Mouse (Mus musculus) brain, embryonic 14.5 days (tissue): Measurements from ENCODE around the gene Gng2. TPM values are rescaled to one million over a fixed set of nuclear protein-coding genes. Genes with fewer than 3 reads are reported as not detected.
"Not testable (repeated sequence)": the region's sequence is repeated elsewhere in the genome, so short reads cannot be mapped to it uniquely, and the experiment has no call there.

Experiments used
- DNase-seq: peaks from one replicate; pipeline ENCODE4 v3.0.0-alpha.2; 2011; ENCODE audit warnings: low read depth
- CTCF ChIP-seq: fragments of 200-500 bp; IDR thresholded peaks from 2 replicates; pipeline ENCODE4 v1.5.1; 2012; ENCODE audit warnings: inconsistent platforms, mild to moderate bottlenecking, moderate library complexity, borderline replicate concordance; ENCODE audit not compliant: insufficient read depth, insufficient read length; ENCODE audit errors: extremely low read depth
- POLR2A ChIP-seq: fragments of 200-500 bp; IDR thresholded peaks from 2 replicates; pipeline ENCODE4 v1.6.1; 2012; ENCODE audit warnings: mild to moderate bottlenecking, inconsistent platforms, borderline replicate concordance; ENCODE audit not compliant: poor library complexity, insufficient read depth, insufficient read length, severe bottlenecking; ENCODE audit errors: extremely low read depth
- polyA plus RNA-seq: library from polyadenylated mRNA; depleted of rRNA; stranded (reverse); fragments of >200 nt; gene quantifications from 2 replicates; pipeline ENCODE4 v1.2.3, GENCODE M21; 2012

The Gng2 gene
- polyA plus RNA-seq, 1 experiment, result 363 TPM

DNA sequence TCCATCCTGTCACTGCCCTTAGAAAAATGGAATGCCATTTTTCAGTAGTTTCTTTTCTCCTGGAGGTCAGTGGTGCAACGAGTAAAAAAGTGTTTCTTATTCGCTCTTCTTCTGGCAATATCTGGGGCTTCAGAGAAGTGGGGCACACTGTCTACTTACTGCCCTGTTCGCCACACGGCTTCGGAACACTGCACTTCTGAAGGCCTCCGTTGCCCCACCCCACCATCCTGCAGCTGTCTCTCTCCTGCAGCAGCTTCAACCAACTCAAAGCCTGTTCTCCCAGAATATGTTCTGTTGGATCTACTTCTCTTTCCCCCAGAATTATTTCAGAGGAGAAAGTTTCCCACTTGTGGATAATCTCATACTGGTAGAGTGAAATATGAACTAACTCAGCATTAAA is 52.3 kb downstream of the Gng2 start:
- no peak for DNase-seq
- TF ChIP-seq CTCF (no peak), POLR2A (no peak)

DNA sequence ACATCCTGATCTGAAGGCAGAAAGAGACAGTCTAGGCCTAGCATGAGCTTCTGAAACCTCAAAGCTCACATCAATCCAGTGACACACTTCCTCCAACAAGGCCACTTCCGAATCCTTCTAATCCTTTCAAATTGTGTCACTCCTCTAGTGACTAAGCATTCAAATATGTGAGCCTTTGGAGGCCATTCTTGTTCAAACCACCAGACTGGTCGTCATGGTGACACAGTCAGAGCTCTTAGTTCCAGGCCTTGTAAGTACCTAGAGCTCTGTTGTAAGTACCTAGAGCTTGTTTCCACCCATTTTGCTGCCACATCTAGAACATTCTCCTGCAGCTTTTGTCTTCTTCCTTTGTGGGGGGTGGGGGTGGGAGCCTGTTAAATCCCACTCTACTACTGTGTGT is 53.3 kb downstream of the Gng2 start:
- peak; percentile 26 for DNase-seq
- TF ChIP-seq CTCF, result no peak
- TF ChIP-seq POLR2A, result no peak

DNA sequence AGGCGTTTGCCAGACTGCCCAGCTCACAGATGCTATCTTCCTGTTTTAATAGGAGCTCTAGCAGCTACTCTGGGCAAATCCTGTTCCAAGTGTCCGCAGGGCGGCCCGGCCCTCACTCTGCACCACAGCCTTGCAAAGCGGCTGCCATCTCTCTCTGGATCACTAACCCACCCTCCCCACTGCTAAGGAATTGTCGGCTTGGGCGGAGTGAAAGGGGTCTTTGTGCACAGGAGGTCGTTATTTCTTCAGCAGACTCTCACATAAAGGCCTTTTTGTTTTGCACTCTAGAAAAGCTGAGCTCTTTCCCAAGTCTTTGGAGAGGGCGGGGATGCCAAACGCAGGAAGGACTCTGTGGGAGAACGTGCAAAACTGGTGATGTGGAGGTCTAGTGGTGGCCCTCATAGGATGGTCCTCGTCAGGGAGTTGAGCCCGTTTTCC is 57.2 kb downstream of the Gng2 start:
- DNase-seq, result peak; percentile 95
- TF ChIP-seq CTCF (no peak), POLR2A (no peak)

DNA sequence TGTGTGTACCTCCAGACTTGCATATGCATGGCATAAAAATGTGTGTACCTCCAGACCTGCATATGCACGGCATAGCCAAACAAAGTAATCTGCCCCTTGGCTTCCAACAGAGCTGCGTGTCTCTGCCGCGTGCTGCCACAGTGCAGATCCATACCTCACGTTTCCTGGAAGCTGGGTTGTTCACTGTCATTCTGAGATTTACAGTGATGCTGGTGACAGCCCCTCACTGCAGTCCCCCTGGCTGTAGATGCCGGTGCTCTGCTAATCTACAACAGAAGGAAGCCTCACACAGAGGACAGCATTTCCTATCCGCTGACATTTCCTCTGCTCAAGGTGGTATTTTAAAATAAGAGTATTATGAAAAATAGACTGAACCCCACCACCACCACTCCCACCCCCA is 57.6 kb downstream of the Gng2 start:
- DNase-seq, result peak; percentile 53
- TF ChIP-seq POLR2A (no peak), CTCF (0 out of 2 replicates have a peak, but pooled peaks have one; percentile 1)

DNA sequence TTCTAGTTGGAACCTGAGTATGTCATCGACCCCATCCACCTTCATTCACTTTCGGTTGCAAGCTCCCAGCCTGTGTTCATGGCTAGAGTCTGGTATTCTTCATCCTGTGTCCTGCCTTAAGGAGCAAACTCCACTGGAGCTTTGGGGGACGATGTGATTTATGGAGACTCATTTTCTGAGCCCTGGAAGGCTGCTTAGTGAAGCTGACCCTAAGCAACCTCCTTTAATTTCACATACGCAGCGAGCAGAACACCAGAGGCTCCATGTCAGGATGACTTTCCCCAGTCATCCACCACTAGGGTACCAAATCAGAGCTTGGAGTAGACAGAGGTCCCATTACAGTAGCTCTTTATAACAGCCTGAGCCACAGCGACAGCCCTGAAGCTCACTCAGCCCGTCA is 59.9 kb downstream of the Gng2 start:
- no peak for DNase-seq
- TF ChIP-seq CTCF, result no peak
- TF ChIP-seq POLR2A, result no peak

DNA sequence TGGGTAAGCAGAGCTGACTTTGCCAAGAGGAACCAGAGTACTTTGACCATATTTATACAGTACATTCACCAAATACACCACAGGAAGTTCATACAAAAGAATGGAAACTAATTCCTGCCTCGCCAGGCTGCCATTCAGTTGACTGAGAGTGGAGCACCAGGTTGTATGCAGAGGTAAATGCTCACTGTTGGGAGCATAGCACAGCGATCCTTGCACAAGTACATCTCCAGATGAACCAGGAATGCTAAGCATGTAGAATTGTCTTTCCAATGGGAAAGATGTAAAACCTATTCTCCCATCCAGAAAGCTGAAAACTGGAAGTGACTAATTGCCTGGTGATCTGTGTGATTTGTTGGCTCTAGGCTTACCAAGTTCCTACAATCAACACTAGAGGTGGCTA is 61.1 kb downstream of the Gng2 start:
- DNase-seq, result no peak

DNA sequence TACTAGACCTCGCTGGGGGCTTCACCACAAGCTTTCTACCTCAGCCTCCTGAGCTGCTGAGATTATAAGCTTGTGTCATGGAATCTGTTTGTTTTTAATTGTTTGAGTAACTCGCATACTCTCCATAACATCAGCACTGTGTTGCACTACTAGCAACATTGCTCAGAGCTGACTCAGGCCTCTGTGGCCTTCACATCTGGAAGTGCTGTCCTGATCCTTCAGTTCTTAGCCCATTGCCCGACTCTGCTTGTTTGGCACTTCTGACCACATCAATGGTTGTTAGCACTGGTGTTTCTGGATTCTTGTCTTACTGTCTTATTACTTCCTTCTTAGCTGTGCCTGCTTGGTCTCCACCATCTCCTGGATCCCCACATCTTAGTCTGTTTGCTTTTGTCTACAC is 64.5 kb downstream of the Gng2 start:
- DNase-seq, result no peak
- TF ChIP-seq POLR2A (no peak), CTCF (no peak)

More for the DNA sequence above, 61.1 kb downstream of the Gng2 start:
- no peak for TF ChIP-seq POLR2A
- no peak for TF ChIP-seq CTCF

DNA sequence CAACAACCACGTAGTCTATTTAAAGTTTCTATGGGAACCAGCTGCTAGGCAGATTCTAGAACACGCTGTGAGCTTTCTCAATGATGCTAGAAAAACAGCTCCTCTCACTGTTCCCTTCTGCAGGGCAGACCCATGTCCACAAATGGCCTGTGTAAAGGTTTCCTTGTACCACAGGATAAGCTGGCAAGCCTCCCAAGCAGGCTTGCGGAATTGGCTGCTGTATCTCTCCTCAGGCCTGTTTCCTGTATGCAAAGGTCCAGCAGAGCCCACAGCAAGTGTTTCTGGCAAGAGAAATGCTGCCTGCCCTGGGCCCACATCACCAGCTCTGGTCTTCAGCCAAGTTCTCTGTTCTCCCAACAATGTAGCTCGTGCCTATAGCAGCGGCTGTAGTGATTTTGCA is 71.8 kb downstream of the Gng2 start:
- TF ChIP-seq CTCF (no peak), POLR2A (no peak)
- DNase-seq, result peak; percentile 95

DNA sequence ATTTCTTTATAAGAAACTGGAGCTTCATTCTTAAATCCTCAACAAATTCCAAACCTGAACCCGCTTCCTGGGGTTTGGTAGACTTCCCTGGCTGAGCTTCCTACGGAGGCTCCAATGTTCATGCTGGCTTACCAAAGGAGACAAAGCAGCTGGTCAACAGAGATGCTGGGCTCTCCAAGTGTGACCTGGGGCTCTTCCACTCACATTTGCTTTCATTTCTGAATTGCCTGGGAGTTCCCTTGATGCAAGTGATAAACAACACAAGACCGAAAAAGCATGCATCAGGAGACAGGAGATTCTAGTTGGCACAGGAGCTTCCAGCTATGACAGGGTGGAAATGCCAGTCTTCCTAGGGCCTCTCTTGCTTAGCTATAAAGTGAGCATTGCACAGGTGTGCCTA is 72.6 kb downstream of the Gng2 start:
- DNase-seq, result peak; percentile 42
- no peak for TF ChIP-seq POLR2A
- no peak for TF ChIP-seq CTCF

DNA sequence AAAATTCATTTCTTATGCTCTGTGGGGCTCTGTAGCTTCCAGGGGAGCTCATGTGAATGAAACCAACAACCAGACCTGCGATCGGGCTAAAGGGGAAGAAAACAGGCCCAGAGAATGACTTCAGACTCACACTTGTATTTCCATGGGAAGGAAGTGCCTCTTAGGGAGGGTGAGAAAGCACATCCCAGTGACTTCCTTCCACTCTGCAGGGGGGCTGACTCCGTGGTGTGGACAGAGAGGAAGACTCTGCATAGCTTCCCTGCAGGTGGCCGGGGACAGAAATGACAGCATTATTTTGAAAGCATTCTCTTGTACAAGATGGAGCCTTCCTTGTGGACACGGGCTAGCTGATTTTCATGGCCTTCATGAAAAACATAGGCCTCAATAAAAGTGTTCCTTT is 73.4 kb downstream of the Gng2 start:
- no peak for TF ChIP-seq CTCF
- TF ChIP-seq POLR2A, result no peak
- DNase-seq, result peak; percentile 24

DNA sequence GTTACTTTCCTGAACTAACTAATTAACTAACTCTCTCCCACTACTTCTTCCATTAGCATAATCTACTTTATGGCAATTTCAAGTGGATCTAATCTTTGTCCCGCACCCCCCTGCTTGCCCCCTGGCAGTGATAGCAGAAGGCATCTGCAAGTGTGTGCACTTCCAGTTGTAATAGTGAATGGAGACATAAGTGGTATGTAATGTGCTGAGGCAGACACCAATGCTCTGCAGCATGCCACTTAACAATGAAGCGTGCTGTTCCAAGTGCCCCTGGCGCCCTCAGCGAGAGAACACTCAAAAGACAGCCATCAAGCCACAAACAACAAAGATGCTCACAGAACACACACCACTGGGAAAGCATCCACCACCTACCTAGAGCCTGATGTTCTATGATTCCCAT is 76.9 kb downstream of the Gng2 start:
- no peak for TF ChIP-seq CTCF
- no peak for TF ChIP-seq POLR2A
- DNase-seq, result peak; percentile 51

DNA sequence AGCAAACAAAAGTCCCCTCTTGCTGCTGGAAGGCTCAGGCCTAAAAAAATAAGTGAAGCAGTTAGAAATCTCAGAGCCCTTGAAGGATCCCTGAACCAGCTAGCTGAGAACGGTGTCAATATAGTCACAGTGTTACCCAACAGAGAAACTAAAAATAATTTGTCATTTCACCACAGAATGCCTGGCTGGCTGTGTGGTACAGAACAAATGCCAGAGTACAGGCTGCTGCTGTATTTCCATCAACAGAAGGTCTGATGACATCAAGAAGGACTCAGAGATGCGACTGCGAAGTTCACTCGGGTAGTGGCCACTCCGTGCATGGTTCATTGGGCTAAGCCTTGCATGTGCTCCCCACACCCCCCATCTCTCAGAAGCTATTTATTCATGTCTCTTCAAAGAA is 89.9 kb downstream of the Gng2 start:
- no peak for TF ChIP-seq CTCF
- TF ChIP-seq POLR2A, result no peak
- DNase-seq, result no peak

DNA sequence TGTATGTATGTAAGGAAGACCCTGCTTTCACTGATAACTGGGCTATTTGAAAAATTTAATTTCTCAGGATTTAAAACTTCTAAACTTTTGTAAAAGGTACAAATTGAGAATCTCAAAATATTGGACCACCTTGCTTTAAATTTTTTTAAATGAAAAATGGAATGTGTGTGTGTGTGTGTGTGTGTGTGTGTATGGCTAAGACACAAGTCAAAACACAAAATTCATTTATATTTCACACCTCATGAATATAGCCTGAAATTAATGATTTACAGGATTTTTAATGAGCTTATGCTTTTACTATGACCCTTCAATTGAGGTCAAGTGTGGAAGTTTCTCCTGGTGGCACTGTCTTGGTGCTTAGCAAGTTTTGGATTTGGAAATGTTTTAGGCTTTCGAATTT is 93.0 kb downstream of the Gng2 start:
- DNase-seq, result not testable (repeated sequence)

DNA sequence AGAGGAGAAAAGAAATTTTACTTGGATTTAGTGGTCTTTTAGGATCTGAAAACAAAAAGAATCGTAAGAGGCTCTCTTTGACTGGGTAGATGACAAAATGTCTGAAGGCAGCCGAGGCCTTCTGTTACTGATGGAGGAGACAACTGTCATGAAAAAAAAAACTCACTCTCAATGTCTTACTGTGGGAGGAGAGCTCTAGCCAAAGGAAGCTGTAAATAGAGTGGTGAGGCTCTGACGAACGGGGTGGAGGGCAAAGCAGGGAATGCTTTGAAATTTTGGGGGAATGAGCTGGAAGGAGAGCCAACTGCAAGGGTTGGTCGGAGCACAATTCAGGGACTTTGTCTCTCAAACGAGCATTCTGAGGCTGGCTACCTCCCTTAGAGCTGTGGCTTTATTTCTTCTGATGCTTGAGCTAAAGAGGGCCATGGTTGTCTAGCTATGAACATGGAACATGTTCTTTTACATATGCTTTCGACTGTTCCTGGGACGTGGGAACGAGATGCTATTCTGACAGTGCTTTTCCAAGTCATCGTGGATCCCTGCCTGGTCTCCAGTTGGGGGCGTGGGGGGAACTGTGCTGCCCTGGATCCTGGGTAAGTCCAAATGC is 103.1 kb downstream of the Gng2 start:
- no peak for DNase-seq
- TF ChIP-seq CTCF (no peak), POLR2A (no peak)
